Mouse (Mus musculus): ENCODE results near the gene Galnt17.

The Galnt17 gene

DNA sequence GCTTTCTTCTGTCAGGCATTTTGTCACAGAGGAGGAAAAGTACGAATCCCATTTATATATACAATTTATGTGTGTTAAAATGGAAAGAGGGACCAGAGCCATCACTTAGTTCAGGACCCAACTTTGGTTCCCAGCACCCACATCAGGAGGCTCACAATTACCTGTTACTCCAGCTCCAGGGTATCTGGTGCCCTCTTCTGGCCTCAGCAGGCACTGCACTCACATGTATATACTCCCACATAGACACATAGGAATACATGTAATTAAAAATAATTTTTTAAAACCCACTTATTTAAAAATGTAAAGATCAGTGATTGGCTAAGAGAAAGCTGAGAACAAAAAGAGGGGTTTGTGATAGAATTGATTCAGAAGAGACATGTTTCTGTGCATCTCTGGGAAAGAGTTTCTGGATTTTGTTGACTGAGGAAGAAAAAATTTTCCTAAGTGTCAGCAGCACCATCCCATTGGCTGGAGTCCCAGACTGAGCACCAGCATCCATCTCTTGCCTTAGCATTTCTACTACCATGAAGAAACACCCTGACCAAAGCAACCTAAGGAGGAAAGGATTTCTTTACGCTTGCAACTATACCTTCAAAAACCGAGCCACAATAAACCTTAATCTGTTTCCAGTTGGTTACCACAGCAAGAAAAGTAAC, 381.0 kb downstream of the Galnt17 start:
- peak in 1 of 2 experiments; percentile 33 for DNase-seq (ENCODE audit: low spot score in 2 of 2)

DNA sequence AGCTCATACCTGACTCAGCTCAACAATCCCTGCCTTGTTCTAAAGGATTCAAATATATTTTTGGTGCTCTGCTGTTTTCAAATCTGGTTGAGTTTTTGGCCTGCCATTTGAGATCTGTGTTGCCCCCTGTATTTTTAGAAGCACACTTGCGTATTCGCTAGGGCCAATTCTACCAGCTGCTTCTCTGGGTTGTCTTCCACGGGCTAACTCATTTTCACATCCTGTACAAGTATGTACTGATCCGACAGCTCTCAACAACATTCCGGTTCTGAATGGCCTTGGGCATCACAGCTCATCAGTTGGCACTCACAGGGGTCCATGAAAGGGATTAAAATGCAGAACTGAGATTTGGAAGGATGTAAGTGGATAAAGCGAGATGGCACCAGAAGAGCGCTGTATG, 382.6 kb downstream of the Galnt17 start:
- DNase-seq (ENCODE audit: low spot score in 2 of 2) = peak in 1 of 2 experiments; percentile 39

DNA sequence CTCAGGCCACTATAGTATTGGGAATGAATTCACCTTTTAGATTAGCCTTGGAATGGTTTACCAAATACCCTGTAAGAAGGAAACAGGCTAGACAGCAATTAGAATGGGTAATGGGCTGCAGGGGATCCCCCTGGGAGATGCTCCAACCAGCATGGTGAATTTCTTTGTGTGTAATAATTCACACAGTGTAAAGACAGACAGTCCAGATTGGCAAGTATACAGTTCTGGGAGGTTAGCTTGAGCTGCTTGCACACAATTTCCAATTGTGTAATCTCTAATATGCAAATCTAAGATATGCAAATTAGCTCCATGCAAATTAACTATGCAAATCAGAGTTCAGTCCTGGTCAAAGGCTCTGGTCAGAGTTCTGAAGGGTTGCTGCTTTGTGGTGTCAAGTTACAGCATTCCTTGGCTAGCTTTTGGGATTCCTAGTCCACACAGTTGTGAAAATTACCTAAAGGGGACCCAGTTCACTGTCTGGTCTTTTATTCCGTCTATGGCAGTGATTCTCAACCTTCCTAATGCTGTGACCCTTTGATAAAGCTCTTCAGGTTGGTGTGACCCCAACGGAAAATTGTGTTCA, 384.0 kb downstream of the Galnt17 start:
- no peak for DNase-seq (ENCODE audit: low spot score in 2 of 2)

- no peak for DNase-seq (ENCODE audit: low spot score in 2 of 2)
These were observed 388.3 kb downstream of the Galnt17 start for GRCm38 (mm10) chr5:130919969-130920368.

- DNase-seq (ENCODE audit: low spot score in 2 of 2) = no peak
These were observed 393.7 kb downstream of the Galnt17 start for GRCm38 (mm10) chr5:130914606-130915005.

DNA sequence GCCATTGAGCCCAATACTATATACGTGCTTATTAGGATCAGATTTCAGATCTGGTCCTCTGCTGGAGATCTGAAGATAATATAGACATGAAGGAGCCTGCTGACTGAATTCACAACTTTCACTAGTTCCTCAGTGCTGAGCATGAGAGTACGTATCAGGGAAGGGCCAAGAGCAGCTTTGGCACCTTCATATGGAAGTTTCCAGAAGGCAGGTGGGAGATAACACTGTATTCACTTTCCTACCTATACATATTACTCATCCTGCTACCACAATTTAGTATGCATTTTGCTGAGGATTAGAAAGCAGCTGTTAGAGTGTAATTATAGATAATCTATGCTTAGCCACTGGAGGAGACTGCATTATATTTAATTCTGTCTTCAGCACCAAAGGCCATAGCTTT, 396.7 kb downstream of the Galnt17 start:
- no peak for DNase-seq (ENCODE audit: low spot score in 2 of 2)

- DNase-seq (ENCODE audit: low spot score in 2 of 2) = no peak
These were observed 406.6 kb downstream of the Galnt17 start for GRCm38 (mm10) chr5:130901736-130902135.

GRCm38 (mm10) chr5:130895991-130896390, 412.3 kb downstream of the Galnt17 start:
- no peak for DNase-seq (ENCODE audit: low spot score in 2 of 2)

GRCm38 (mm10) chr5:130891735-130892134, 416.6 kb downstream of the Galnt17 start:
- DNase-seq (ENCODE audit: low spot score in 2 of 2) = no peak

DNA sequence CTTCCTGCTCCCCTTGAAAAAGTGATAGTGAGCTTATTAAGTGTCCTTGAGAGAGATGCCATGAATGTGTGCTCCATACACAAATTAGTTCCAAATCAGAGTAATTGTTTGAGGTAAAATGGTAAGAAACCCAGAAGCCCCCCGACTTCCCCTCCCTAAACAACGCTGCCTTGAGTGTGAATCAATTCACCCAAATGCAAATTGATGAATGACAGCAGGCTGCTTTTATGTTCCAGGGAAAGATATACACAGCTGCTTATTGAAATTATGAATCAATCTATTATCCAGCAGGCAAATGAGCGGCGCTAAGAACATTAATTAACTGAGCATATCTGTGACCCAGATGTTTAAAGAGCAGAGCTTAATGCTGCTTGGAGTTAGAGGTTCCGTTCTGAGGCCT, 428.0 kb downstream of the Galnt17 start:
- DNase-seq (ENCODE audit: low spot score in 2 of 2) = no peak

- DNase-seq (ENCODE audit: low spot score in 2 of 2) = no peak
These were observed 432.9 kb downstream of the Galnt17 start for GRCm38 (mm10) chr5:130875391-130875790.

GRCm38 (mm10) chr5:130871086-130871485, 437.2 kb downstream of the Galnt17 start:
- no peak for DNase-seq (ENCODE audit: low spot score in 2 of 2)

DNA sequence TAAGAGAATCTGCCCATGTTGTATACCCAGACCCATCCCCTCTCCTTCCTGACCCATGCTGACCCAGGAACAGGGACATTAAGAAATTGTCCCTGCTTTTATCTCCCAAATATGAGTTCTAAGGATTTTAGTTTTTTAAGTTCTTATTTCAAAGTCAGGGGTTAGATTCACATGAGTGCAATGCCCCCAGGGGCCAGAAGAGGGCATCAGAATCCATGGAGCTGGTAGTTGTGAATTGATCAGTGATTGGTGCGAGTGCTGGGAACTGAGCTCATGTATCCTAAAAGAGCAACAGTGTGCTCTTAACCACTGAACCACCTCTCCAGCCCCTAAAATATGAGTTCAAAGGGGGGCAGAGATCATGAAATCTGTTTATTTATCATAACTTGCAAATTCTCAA, 438.4 kb downstream of the Galnt17 start:
- no peak for DNase-seq (ENCODE audit: low spot score in 2 of 2)

- peak; percentile 59 to 78 for DNase-seq (ENCODE audit: low spot score in 2 of 2)
These were observed 446.0 kb downstream of the Galnt17 start for GRCm38 (mm10) chr5:130862302-130862701.

GRCm38 (mm10) chr5:130859736-130860135, 448.6 kb downstream of the Galnt17 start:
- DNase-seq (ENCODE audit: low spot score in 2 of 2) = no peak

GRCm38 (mm10) chr5:130858706-130859105, 449.6 kb downstream of the Galnt17 start:
- no peak for DNase-seq (ENCODE audit: low spot score in 2 of 2)

DNA sequence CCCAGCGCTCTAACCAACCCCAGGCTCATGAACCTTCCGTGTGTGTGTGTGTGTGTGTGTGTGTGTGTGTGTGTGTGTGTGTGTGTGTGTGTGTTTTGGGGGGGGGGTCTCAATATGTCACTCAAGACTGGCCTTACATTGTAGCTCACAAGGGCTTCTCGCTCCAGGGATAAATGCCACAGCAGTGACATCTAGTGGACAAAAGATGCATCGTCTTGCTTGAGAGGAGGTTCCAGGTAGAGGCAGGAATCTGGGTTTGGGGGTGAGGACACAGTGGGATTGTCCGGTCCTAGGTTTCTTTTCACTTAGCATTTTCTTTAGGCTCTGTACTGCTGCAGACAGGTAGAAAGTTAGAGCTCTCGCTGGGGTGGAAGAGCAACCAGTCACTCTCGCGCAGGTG, 450.1 kb downstream of the Galnt17 start:
- DNase-seq (ENCODE audit: low spot score in 2 of 2) = peak; percentile 48 to 70

GRCm38 (mm10) chr5:130854430-130854829, 453.9 kb downstream of the Galnt17 start:
- DNase-seq (ENCODE audit: low spot score in 2 of 2) = peak; percentile 36 to 55

DNA sequence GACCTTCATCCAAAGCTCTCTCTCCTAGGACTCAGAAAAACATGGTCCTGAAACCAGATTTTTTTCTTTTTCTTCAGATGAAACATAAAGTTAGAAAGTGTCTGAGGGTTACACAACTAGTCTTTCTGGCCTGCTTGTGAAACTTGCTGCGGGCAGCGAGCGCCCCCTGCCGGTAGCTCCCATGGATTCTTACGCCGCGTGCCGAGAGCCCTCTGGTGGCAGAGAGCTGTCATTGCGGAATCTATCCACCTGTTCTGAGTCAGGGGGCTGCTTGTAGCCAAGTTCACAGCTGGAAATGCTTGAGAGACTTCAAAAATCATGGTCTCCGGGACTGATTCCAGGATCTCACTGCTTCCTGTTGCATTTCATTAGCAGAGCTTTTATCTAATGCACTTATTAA, 454.9 kb downstream of the Galnt17 start:
- peak; percentile 86 to 89 for DNase-seq (ENCODE audit: low spot score in 2 of 2)

GRCm38 (mm10) chr5:130852182-130852581, 456.1 kb downstream of the Galnt17 start:
- no peak for DNase-seq (ENCODE audit: low spot score in 2 of 2)

- DNase-seq (ENCODE audit: low spot score in 2 of 2) = no peak
These were observed 458.7 kb downstream of the Galnt17 start for GRCm38 (mm10) chr5:130849610-130850009.

DNA sequence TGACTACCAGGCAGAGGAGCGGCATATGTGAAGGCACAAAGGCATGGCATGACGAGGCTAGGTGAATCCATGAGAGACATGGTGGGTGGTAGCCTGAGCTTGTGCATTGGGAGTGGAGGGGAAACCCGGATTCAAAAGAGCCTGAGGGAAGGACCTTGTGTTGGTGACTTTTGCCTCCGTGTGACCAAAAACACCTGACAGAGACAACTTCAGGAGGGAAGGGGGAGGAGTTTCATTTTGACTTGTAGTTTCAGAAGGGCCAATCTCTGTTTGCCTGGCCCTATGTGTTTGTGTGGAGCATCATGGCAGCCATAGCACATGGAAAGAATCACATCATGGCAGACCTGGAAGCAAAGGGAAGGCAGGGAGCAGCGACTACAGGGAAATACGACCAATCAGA, 459.7 kb downstream of the Galnt17 start:
- DNase-seq (ENCODE audit: low spot score in 2 of 2) = no peak

DNA sequence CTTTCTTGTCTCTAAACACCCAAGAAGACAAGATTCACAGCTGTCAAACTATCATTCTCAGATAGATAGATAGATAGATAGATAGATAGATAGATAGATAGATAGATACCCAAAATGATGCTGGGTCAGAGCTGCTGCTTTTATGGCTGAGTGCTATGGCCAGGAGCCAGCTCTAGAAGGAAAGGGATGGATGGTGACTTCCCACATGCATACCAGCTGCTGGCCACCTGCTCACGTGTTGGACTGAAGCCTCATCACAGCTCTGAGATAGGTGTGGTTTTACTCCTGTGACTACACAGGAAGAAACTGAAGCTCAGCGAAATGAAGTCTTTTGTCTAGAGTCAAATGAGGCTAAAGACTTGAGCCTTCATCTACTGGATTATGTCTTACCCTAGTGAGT, 482.5 kb downstream of the Galnt17 start:
- DNase-seq (ENCODE audit: low spot score in 2 of 2) = no peak

Measured in right cerebral cortex, postnatal 10 days (tissue).